Mouse (Mus musculus): Measurements from ENCODE around the gene Csnk1e. TPM values are rescaled to one million over a fixed set of nuclear protein-coding genes. Genes with fewer than 3 reads are reported as not detected.
"Not testable (repeated sequence)": the region's sequence is repeated elsewhere in the genome, so short reads cannot be mapped to it uniquely, and the experiment has no call there.

The Csnk1e gene
- polyA plus RNA-seq, 1 experiment = 31.5 TPM

DNA sequence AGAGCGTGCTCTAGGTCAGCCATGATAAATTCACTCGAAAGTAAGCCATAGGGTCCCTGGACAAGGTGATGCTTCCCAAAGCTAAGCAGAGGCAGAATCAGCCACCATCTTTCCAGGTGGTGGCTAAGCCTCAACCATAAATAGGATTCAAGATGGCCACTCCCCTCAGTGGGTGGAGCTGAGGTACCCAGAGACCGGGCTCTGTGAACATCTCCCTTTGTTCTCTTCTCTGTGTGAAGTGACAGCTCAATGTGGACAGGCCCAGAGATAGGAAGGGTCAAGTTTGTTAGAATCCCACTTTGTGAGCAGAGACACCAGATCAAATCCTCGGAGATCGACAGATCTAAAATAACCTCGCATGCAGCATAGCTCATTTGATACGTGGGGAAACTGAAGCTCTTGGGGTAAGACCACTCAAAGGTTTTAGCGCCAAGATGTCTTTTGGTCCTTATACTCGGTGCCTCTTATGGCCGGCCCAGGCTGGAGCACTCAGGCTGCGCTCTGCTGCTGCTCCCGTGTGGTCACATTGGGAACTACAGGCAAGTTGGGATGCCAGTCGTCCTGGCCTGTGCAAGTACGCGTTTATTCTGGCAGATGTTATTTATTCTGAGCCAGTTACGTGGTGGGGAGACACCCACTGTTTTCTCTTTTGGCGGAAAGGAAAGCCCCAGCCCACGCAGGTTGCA, 11.4 kb upstream of the Csnk1e start:
- Histone ChIP-seq H3K4me3 (ENCODE audit: insufficient read depth, low read depth, low read length) (no peak overlapping the region), H3K27ac (ENCODE audit: insufficient read depth, low read depth, low read length) (no peak overlapping the region), H3K27me3 (replicated peaks; ENCODE audit: control insufficient read depth, insufficient read depth, low read length) (no peaks in the 10 kb centered on the region), H3K4me1 (ENCODE audit: control insufficient read depth, insufficient read depth, low read length) (no peaks in the 10 kb centered on the region), H3K36me3 (ENCODE audit: control insufficient read depth, insufficient read depth, low read length) (no peaks in the 10 kb centered on the region)
- peak; percentile 85 for DNase-seq
- WGBS = 8% methylated on average over 18 of the region's 18 CpGs
- TF ChIP-seq POLR2A (IDR thresholded peaks at IDR 0.05; ENCODE audit: low read depth, low read length) (no peak), CTCF (conservative IDR thresholded peaks at IDR 0.05; ENCODE audit: insufficient read depth, insufficient read length, low read depth, low read length) (peak; percentile 99; the same call in 1 of the 2 replicates)

- Histone ChIP-seq H3K27me3 (replicated peaks; ENCODE audit: control insufficient read depth, insufficient read depth, low read length) (no peaks in the 10 kb centered on the region), H3K4me1 (ENCODE audit: control insufficient read depth, insufficient read depth, low read length) (peaks cover 3% of the 10 kb centered on the region; the same call in 1 of the 2 replicates), H3K4me3 (ENCODE audit: insufficient read depth, low read depth, low read length) (no peak overlapping the region), H3K27ac (ENCODE audit: insufficient read depth, low read depth, low read length) (no peak overlapping the region), H3K36me3 (ENCODE audit: control insufficient read depth, insufficient read depth, low read length) (no peaks in the 10 kb centered on the region)
- 71% methylated on average over 6 of the region's 6 CpGs for WGBS
- TF ChIP-seq CTCF (conservative IDR thresholded peaks at IDR 0.05; ENCODE audit: insufficient read depth, insufficient read length, low read depth, low read length) (no peak), POLR2A (IDR thresholded peaks at IDR 0.05; ENCODE audit: low read depth, low read length) (no peak)
- DNase-seq = no peak
Observed at GRCm38 (mm10) chr15:79456546-79456945, 1.2 kb upstream of the Csnk1e start.

DNA sequence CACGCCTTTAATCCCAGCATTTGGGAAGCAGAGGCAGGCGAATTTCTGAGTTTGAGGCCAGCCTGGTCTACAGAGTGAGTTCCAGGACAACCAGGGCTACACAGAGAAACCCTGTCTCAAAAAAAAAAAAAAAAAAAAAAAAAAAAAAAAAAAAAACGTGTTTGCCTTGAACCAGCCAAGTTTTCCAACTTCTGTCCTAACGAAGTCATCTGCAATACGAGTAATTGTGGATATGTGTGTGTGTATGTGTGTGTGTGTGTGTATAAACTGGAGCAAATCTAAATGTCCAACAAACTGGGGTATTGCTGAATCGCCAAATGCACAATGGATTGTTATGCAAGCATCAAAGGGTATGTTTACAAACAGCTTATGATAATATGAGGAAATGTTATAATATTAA, 738 bp upstream of the Csnk1e start:
- 56% methylated on average over 6 of the region's 6 CpGs for WGBS
- not testable (repeated sequence) for H3K27ac ChIP-seq (ENCODE audit: insufficient read depth, low read depth, low read length); H3K27me3 ChIP-seq (replicated peaks; ENCODE audit: control insufficient read depth, insufficient read depth, low read length); H3K4me1 ChIP-seq (ENCODE audit: control insufficient read depth, insufficient read depth, low read length); H3K36me3 ChIP-seq (ENCODE audit: control insufficient read depth, insufficient read depth, low read length); H3K4me3 ChIP-seq (ENCODE audit: insufficient read depth, low read depth, low read length); DNase-seq

- Histone ChIP-seq H3K4me1 (ENCODE audit: control insufficient read depth, insufficient read depth, low read length) (peaks cover 3% of the 10 kb centered on the region; the same call in 1 of the 2 replicates), H3K4me3 (ENCODE audit: insufficient read depth, low read depth, low read length) (no peak overlapping the region), H3K36me3 (ENCODE audit: control insufficient read depth, insufficient read depth, low read length) (no peaks in the 10 kb centered on the region), H3K27ac (ENCODE audit: insufficient read depth, low read depth, low read length) (no peak overlapping the region), H3K27me3 (replicated peaks; ENCODE audit: control insufficient read depth, insufficient read depth, low read length) (no peaks in the 10 kb centered on the region)
- TF ChIP-seq CTCF (conservative IDR thresholded peaks at IDR 0.05; ENCODE audit: insufficient read depth, insufficient read length, low read depth, low read length) (no peak), POLR2A (IDR thresholded peaks at IDR 0.05; ENCODE audit: low read depth, low read length) (no peak)
- 95% methylated on average over 4 of the region's 4 CpGs for WGBS
- no peak for DNase-seq
Observed at GRCm38 (mm10) chr15:79453831-79454230, 1.5 kb downstream of the Csnk1e start.

DNA sequence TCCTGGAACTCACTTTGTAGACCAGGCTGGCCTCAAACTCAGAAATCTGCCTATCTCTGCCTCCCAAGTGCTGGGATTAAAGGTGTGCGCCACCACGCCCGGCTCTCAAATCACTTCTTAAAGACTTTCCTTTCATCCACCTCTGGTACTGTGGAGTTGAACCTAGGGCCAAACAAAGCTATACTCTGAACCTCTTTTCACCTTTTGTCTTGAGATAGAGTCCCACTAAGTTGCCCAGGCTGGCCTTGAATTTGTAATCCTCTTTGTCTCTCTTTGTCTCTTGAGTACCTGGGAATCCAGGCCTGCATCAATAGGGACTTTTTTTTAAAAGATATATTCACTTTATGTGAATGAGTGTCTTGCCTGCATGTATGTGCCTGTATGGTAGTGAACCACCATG, 7.3 kb downstream of the Csnk1e start:
- no peak for DNase-seq

DNA sequence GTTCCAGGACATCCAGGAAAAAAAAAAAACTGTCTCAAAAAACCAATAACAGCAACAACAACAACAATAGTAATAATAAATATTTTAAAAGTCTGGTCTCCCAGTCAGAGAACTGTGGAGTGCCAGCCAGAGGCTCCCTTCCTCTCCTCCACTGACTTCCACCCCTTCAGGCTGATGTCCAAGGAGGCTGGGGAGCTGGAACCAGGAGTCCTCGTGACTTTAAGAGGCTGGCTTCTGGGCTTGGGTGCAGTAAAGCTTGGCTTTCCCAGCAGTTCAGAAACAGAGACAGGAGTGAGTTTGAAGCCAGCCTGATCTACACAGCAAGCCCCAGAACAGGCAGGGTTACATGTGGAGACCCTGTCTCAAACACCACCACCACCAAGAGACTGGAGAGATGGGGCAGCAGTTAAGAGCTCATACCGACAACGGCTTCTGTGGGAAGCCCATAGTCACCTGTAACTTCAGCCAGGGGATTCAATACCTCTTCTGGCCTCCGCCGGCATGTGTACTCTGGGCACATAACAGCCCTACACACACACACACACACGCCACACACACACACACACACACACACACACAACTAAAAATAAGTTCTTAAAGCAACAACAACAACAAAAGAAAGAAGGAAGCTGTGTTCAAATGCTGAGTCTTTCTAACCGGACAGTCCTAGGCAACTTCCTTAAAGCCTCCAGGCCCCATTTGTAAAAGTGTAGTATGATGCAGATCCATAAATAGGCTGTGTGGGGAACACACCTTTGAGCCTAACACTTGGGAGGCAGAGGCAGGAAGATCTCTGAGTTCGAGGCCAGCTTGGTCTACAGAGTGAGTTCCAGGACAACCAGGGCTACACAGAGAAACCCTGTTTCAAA, 9.3 kb downstream of the Csnk1e start:
- no peak overlapping the region for H3K27ac ChIP-seq (ENCODE audit: insufficient read depth, low read depth, low read length)
- H3K36me3 ChIP-seq (ENCODE audit: control insufficient read depth, insufficient read depth, low read length) = no peaks in the 10 kb centered on the region
- H3K4me1 ChIP-seq (ENCODE audit: control insufficient read depth, insufficient read depth, low read length) = no peaks in the 10 kb centered on the region
- no peak for DNase-seq
- H3K27me3 ChIP-seq (replicated peaks; ENCODE audit: control insufficient read depth, insufficient read depth, low read length) = no peaks in the 10 kb centered on the region
- no peak overlapping the region for H3K4me3 ChIP-seq (ENCODE audit: insufficient read depth, low read depth, low read length)
- 69% methylated on average over 8 of the region's 8 CpGs for WGBS
- TF ChIP-seq POLR2A (IDR thresholded peaks at IDR 0.05; ENCODE audit: low read depth, low read length) (no peak), CTCF (conservative IDR thresholded peaks at IDR 0.05; ENCODE audit: insufficient read depth, insufficient read length, low read depth, low read length) (no peak)

More for the DNA sequence above, 7.3 kb downstream of the Csnk1e start:
- WGBS = over 99% methylated on average over 3 of the region's 3 CpGs
- Histone ChIP-seq H3K27me3 (replicated peaks; ENCODE audit: control insufficient read depth, insufficient read depth, low read length) (no peaks in the 10 kb centered on the region), H3K36me3 (ENCODE audit: control insufficient read depth, insufficient read depth, low read length) (no peaks in the 10 kb centered on the region), H3K27ac (ENCODE audit: insufficient read depth, low read depth, low read length) (no peak overlapping the region), H3K4me3 (ENCODE audit: insufficient read depth, low read depth, low read length) (no peak overlapping the region), H3K4me1 (ENCODE audit: control insufficient read depth, insufficient read depth, low read length) (no peaks in the 10 kb centered on the region)
- TF ChIP-seq CTCF (conservative IDR thresholded peaks at IDR 0.05; ENCODE audit: insufficient read depth, insufficient read length, low read depth, low read length) (no peak), POLR2A (IDR thresholded peaks at IDR 0.05; ENCODE audit: low read depth, low read length) (no peak)

GRCm38 (mm10) chr15:79443856-79444410, 11.4 kb downstream of the Csnk1e start:
- Histone ChIP-seq H3K36me3 (ENCODE audit: control insufficient read depth, insufficient read depth, low read length) (no peaks in the 10 kb centered on the region), H3K4me1 (ENCODE audit: control insufficient read depth, insufficient read depth, low read length) (no peaks in the 10 kb centered on the region; the same call in 1 of the 2 replicates), H3K27ac (ENCODE audit: insufficient read depth, low read depth, low read length) (no peak overlapping the region), H3K27me3 (replicated peaks; ENCODE audit: control insufficient read depth, insufficient read depth, low read length) (no peaks in the 10 kb centered on the region), H3K4me3 (ENCODE audit: insufficient read depth, low read depth, low read length) (no peak overlapping the region)
- TF ChIP-seq POLR2A (IDR thresholded peaks at IDR 0.05; ENCODE audit: low read depth, low read length) = no peak
- TF ChIP-seq CTCF (conservative IDR thresholded peaks at IDR 0.05; ENCODE audit: insufficient read depth, insufficient read length, low read depth, low read length) = no peak
- 73% methylated on average over 7 of the region's 7 CpGs for WGBS
- DNase-seq = no peak
